Mouse (Mus musculus) 3T3-L1 (cell line): ENCODE data around the gene Tex13b.
"Not testable (repeated sequence)": the region's sequence is repeated elsewhere in the genome, so short reads cannot be mapped to it uniquely, and the experiment has no call there.

Experiments used
- DNase-seq: peaks from one replicate; pipeline ENCODE4 v3.0.0-alpha.2; 2015; ENCODE audit warnings: low read depth, low spot score

The Tex13b gene

GRCm38 (mm10) chrX:140813312-140814006 lies at the start of gene Tex13b:
Gene Tex13b (minus strand): TSS chrX:140813433.
- no peak for DNase-seq

GRCm38 (mm10) chrX:140862760-140863159 lies 49.5 kb upstream of the Tex13b start:
- no peak for DNase-seq

DNA sequence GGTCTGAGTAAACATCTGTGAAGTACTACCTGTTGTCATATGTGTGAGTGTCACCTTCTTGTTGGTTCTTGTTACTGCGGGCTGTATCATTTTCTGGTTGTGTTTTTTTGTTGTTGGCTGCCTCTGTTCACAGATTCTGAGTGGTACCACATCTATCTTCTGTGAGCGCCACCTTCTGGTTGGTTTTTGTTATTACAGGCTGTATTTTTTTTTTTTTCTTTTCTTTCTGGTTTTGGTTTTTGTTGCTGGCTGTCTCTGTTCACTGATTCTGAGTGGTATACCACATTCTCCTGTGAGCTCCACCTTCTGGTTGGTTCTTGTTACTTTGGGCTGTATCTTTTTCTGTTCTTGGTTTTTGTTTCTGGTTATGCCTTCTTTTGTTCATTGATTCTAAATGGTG lies 44.2 kb upstream of the Tex13b start:
- DNase-seq, result peak; percentile 68

DNA sequence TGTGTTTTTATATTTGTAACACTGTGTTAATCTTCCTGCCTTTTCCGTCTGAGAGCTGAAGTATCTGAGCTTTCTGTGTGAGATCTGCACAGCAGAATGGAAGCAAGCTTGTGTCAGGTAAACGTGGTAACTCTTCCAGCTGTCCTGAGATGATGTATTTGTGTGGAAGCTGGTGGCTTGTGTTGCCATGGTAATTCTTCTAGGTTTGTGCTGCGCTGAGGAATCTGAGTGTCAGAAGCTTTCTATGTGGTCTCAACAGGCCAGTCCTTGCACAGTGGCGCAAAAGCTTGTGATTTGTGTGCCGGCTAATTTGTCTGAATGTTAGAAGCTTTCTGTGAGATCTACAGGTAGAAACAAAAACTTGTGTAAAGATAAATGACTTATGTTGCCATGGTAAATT lies 43.8 kb upstream of the Tex13b start:
- not testable (repeated sequence) for DNase-seq

DNA sequence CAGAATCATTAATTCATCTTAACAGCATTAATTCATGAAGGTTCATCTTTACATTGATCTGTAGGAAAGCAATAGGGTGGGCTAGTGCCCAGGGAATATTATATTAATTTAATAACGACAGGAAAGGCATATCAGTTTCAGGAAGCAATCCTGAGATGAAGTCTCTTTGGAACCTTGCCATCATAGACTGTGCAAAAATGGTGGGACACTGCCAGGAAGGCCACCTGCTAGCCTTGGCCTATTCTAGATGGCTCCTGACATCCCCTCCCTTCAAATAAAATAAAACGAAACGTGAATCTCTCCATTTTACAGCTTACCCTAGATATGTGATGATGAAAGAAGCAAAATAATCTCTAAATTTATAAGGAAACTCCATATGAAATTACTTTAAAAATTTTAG lies 41.3 kb upstream of the Tex13b start:
- DNase-seq, result no peak

GRCm38 (mm10) chrX:140845401-140845800 lies 32.2 kb upstream of the Tex13b start:
- not testable (repeated sequence) for DNase-seq

DNA sequence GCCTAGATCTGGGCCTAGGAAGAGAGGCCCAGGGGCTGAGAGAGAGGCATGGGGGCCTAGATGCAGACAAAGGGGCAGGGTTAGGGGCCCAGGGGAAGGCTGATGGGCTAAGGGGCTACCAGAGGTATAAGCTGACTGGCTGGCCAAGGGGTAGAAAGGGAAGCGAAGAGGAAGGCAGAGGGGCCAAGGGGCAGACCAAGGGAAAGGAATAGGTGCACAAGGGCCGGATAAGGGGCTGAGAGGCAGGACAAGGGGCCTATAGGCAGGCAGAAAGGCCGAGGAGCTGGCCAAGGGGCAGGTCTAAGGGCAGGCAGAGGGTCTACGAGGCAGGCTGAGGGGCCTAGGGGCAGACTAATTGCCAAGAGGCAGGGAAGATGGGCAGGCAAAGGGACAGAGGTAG lies 26.7 kb upstream of the Tex13b start:
- no peak for DNase-seq

DNA sequence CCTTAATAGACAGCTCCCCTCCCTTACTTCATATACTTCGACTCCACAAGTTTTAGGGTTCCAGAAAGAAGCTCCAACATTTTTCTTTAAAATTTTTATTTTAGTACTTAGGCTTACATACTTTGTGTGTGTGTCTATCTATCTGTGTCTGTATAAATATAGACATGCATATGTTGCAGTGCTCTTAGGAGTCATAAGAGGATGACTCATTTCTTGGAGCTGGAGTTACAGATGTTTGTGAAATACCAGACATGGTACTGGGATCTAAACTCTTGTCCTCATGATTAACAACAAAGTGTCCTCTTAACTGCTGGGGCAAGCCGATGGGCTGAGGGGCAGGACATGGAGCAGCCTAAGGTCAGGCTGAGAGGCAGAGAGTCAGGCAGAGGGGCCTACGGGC lies 24.8 kb upstream of the Tex13b start:
- DNase-seq, result peak; percentile 72

DNA sequence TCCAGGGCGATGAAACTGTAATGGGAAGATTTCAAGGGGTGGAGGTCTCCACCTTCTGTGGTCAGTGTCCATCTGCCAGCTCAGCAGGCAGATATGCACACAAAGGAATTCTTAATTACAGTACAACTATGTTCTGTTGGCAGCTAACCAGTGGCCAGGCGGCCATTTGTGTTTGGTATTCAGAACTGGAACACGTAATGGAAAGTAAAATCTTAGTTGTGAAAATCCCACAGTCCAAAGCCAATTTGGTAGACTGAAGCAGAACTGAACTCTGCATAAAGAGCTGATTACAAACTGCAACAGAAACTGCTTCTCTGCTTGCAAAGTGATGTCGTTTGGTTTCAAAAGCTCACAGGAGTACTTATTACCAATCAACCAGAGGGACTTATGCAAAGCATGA lies 18.5 kb upstream of the Tex13b start:
- DNase-seq, result peak; percentile 72

GRCm38 (mm10) chrX:140822295-140822694 lies 9.1 kb upstream of the Tex13b start:
- no peak for DNase-seq

DNA sequence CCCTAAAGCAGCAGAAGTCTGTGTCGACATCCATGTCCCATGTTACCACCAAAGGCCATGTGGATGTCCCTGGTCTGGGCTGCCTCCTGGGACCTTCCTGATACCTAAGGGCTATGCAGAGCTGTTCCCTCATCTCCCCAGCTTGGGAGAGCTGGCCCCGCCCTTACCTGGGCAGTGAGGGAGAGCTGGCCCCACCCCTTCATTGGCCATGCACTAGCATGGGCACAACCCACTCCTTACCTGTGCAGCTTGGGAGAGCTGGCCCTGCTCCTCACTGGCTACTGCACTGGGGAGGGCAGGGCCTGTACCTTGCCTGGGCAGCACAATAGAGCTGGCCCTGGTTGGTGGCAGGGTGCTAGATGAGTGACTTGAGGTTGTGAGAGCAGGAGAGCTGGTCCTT lies 7.9 kb downstream of the Tex13b start:
- DNase-seq, result no peak

- no peak for DNase-seq
These were observed 43.4 kb downstream of the Tex13b start for GRCm38 (mm10) chrX:140769794-140770193.
